Mouse (Mus musculus) testis, postnatal 10 days (tissue): ENCODE results near the gene Lrig1.

Experiments used
- DNase-seq: peaks from one replicate; pipeline ENCODE4 v3.0.0; 2021; ENCODE audit warnings: low spot score

The Lrig1 gene

GRCm38 (mm10) chr6:94676300-94676699, 23.7 kb downstream of the Lrig1 start:
- no peak for DNase-seq

GRCm38 (mm10) chr6:94672426-94672825, 27.5 kb downstream of the Lrig1 start:
- DNase-seq = no peak

GRCm38 (mm10) chr6:94669370-94669769, 30.6 kb downstream of the Lrig1 start:
- DNase-seq = no peak

DNA sequence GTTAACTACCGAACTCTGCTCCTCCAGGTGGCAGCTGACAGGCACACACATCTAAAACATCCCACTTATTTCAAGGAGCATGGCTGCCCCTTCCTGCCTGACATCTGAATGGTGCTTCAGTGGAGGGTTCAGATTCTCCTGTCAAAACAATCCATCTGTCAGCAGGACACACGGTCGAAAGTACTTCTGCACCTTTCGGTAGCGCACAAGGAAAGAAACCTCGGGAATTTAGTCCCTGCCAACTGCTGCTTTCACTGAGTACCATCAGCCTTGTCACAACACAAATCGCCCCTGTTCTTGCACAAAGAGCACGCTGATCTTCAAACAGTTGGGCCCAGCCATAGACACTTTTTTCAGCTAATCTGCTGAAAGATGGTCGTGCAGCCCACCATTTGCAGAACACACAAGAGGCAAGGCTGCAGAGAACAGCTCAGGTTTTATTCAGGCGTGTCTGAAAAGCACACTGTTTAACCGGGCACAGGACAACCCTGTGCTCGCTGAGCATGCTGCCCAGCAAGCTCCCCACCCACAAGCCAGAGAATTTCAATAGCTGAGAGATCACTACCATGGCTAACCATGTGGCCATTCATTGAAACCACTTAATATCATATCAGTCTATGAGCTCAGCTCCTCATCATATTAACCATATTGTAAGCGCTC, 31.6 kb downstream of the Lrig1 start:
- DNase-seq = no peak

DNA sequence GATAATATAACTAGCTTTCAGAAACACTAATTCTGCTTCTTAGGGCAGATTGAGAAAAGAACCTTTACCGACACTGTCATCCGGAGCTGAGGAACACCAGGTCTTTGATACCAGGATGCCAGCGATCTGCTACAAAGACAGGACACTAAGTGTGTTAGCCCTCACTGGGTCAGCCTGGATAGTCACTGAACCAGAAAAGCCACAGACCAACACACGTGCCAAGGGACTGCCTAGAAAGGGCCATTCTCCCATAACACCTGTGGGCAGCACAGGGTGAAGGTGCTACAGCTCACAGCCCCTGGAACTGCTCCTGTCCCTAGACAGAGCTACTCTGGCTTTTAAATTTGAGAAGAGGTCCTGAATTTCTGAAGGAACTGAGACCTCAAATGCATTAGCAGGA, 32.8 kb downstream of the Lrig1 start:
- no peak for DNase-seq

DNA sequence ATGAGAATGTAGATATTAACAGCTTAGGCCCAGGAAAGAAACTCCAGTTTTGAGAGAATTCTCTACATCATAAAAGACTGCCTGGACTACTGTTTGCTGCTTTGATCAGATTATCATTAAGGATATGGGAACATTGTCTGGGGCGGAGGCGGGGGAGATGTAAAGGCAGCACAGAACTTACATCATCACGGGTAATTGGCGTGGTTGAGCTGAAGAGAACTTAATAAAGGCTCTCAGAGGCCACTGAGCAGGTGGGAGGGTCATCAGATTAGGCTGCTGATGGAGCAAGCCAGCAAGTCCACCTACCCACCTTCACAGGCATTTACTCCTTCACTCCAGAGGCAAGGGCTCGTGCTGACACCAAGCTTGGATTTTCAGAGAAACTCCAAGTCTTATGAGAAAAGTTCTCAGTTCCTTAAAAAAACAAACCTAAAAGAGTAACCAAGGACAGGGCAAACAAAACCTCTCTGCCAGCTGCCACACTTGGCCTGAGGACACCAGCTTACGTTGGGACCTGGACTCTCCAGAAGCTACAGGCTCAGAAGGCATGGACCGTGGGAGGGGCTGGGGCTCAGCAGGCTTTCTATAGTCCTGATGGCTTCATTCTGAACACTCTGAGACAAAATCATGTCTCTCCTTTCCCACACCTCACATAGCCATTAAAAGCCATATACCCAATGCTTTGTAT, 33.4 kb downstream of the Lrig1 start:
- DNase-seq = no peak

DNA sequence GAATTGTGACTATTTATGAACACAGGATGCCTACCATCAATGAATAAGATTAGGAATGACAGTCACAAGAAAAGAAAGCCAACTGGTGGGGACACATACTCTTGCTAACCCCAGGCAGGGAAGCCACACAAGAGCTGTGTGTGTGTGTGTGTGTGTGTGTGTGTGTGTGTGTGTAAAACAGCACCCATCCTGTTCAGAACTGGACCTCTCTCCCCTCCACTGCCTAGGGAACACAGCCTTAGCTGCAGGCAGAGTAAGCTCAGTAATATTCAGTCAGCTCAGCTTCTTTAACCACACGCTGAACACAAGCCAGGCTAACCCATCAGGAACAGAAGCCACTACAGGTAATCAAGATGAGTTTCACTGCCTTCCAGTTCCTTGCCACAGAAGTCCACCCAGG, 34.3 kb downstream of the Lrig1 start:
- DNase-seq = no peak

GRCm38 (mm10) chr6:94665248-94665647, 34.7 kb downstream of the Lrig1 start:
- no peak for DNase-seq

- DNase-seq = no peak
Observed at GRCm38 (mm10) chr6:94664000-94664399, 36.0 kb downstream of the Lrig1 start.

DNA sequence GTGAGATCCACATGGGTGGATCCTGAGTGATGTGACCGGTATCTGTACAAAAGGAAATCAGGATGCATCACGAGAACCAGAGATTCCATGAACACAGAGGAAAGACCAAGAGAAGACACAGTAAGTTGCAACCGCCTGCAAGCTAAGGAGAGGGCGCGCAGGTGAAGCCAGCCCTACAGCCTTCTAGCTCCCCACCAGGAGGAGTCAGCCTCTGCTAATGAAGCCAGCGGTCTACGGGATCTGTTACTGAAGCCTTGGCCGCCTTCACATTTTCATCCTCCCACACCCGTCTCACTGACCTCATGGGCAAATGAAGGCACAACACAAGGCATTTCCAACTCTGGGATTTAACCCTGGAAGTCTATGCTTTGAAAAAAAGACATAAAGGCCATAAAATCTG, 38.0 kb downstream of the Lrig1 start:
- DNase-seq = no peak

GRCm38 (mm10) chr6:94661321-94661720, 38.6 kb downstream of the Lrig1 start:
- no peak for DNase-seq

- DNase-seq = no peak
Observed at GRCm38 (mm10) chr6:94659886-94660333, 40.0 kb downstream of the Lrig1 start.

GRCm38 (mm10) chr6:94658136-94658480, 41.9 kb downstream of the Lrig1 start:
- no peak for DNase-seq

- no peak for DNase-seq
Observed at GRCm38 (mm10) chr6:94657204-94658135, 42.5 kb downstream of the Lrig1 start.

DNA sequence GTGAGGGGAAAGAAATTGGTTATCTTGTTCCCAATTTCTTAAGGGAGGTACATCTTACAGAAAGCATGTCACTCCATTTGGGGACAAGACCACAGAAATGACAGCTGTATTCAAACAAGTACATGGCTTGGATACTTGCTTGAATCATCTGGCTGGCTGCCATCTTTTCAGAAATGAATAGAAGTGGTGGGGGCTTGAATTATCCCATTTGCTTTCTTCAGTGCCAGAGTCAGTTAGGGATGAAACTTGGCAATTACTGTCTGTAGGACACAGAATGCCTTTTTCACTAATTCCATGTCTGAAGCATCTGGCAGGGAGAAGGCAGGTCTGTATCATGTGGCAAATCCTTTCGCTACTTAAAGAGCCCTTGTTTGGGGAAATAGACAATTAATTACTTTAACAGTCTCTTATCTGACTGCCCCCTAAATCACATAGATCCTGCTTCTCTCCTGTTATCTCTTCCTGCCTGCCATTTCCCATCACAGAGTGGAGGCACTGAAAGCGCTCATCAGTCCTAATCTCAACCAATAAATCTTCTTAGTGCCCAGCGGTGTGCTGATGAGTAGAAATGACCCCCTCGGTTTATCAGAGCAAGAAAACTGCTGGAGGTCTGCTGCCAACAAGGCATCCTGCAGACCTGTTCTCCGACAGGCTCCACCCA, 44.0 kb downstream of the Lrig1 start:
- DNase-seq = no peak

DNA sequence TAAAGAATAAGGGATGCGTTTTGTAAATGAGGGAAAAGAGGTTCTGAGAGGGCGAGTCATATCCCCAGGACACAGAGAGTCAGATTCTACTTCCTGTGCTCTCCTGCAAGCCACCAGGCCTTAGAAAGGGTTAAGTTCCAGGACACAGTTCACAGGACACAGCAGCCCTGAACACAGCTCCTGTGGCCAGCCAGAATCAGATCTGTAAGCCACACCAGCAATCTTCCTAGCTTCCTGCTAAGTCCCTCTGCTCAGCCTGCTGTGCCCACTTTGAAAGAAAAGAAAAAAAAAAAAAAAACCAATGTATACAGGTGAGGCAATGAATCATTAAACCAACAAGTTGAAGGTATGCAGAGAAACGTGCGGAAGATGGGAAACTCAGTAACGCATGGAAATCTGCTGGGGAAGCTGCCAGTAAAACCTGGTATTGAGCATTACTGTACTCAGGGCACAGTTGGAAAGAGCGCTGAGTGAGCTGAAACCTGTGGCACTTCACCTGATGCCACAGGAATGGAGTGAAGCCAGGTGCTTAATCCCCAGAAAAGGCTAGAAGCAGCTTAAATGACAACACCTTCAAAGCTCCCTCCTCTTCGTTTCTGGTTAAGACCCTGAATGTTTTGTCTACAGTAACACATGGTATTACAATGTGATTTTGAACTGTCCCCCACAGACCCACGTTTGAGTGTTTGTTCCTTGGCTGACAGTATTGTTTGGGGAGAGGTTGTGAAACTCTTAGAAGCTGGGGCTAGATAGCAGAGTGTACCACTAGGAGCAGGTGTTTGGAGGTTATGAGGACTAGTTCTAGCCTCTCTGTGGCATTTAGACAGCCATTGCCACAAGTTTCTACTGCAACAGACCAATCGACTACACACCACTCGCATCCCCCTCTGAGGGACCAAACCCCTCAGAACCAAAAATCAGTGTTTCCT, 46.3 kb downstream of the Lrig1 start:
- no peak for DNase-seq

DNA sequence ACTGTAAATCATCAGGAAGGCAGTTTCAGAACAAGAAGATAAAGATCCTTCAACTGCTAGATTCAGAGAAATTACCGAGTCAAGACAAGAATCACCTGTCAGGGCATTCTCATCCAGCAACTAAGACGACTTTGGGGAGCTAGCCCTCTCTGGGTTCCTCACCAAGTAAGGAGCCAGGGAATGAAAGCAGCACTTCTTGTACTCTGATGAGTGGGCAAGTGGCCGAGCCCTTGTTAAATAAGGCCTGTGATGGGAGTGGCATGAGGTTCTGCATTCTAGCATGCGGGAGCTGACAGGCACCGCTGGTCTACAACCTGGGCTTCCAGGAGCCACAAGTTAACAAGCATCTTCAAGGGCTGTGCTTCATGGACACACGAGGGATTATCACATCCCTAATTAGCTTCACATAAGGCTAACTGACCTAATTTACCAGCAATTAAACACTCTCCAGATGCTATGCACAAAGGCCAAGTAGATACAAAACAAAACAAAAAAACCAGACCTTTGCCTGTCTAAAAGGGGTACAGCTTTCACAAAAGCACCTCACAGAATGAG, 47.2 kb downstream of the Lrig1 start:
- no peak for DNase-seq

GRCm38 (mm10) chr6:94651541-94651940, 48.4 kb downstream of the Lrig1 start:
- DNase-seq = no peak

GRCm38 (mm10) chr6:94649637-94650036, 50.3 kb downstream of the Lrig1 start:
- no peak for DNase-seq

DNA sequence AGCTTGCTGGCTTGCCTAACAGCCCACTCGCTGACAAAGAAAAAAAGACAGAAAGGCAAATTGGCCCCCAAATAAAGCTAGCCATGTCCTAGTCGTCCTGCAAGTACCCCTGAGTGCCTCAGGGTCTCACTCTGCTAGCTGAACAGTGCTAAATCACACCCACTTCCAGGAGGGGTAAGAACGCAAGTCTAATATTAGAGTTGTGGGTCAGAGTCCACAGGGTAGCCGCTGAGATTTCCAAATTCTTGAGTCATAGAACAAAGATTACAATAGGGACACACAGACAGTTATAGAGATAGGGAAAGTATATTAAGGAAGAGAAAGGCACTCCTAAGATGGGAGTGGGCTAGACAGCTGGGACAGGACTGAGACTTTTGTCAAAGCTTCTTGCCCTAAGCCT, 51.5 kb downstream of the Lrig1 start:
- DNase-seq = no peak
